Mouse (Mus musculus) forelimb bud, embryonic 11.5 days (tissue): ENCODE measurements around the gene Glb1l2.

Experiments
- DNase-seq: peaks from one replicate; pipeline ENCODE4 v3.0.0-alpha.2; 2012; ENCODE audit warnings: low read depth, low spot score

The Glb1l2 gene

DNA sequence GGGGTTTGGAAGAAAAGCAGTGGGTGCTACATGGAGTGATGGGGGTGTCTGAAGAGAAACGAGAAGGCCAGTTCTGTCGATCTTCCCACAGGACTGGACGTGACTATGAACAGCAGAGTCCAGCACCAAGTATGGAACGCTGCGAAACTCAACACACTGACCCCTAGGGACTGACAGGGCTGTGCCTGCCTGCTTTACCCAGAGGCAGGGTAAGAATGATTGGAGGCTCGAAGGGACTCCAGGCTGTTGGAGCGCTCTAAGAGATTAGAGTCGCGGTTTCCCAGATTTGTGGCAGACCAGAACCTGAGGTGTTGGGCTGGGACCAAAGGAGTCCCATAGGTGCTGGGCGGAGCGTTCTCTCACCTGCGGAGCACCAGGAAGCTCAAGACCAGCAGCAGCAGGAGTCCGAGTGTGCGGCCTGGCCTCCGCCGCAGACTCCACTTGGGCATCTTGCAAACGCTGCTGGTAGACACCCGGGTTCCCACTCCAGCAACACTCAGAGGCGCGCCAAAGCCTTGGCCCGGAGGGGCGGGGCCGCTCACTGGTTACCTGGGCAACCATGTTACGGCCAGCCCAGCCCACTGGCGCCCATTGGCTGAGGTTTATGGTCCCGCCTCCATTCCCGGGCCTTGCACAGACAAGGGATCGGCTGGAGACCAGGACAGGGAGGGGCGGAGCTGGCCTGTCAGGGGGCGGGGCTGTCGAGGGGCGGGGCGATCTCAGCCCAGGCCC is at the start of gene Glb1l2:
Glb1l2 (minus strand) TSS at position 534 of the 732 bp plus-strand sequence.
- DNase-seq, result peak; percentile 93

DNA sequence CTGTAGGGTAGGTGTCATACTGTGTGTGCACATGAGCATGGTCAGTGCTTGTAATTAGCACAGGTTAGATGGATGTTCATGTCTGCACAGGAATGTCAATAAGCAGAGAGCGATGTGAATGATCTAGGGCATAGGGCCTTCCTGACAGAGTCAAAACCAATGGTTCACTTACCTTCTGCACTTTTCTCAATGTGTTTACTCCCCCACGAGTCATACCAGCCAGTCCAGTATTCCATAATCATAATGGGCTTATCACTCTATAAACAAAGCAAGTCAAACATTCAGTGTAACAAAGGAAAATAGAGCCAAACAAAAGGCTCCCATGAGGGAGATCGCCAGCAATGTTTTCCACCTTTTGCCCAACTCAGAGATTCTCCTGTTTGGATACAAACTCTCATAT is 24.8 kb upstream of the Glb1l2 start:
- no peak for DNase-seq

DNA sequence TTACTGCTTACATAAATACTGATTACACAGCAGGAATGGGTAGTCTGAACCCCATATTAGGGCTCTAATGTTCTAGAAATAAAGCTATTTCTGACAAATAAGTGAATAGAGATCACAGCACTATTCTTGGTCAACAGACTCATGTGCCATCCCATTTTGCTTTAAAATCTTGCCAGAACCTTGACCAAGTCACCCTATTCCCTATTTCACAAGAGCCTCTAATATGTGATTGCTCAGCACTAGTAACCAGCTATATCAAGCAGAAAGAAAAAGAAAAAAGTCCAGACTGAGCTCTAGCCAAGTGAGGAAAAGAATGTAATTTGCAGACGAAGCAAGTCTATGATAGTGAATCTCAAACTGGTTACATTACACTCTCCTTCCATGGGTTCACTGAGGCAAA is 13.7 kb upstream of the Glb1l2 start:
- DNase-seq, result no peak

DNA sequence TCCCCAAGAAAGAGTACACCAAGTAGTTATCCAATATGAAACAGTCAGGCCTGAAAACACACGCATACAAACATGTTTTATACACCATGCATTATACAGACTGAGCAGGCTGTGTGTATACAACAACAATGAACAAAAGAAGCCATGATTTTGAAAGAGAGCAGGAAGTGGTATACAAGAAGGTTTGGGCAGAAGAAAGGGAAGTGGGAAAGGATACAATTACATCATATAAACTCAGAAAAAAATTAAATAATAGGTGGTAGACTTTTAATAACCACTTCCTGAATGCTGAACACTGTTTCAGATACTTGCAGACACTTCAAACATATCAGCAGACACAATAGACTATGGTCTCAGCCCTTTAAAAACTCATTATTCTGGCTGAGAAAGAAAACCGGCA is 2.5 kb upstream of the Glb1l2 start:
- no peak for DNase-seq

DNA sequence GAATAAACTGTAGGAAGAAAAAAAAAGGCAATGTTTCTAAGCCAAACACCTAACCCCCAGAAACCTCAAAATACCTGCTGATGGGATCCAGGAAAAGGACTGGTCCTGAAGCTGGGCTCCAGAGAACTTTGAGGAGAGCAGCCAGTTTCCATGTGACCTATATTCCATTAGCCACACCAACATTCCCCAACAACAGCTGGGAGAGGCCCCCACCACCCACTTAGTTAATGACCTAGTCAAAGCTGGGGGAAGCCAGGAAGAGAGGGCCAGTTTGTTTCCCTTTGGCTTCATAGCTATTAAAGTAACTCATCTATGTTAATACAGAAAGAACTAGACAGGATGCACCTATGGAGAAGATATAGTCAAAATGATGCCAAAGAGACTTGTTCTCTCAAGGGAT is 1.9 kb downstream of the Glb1l2 start:
- DNase-seq, result no peak

DNA sequence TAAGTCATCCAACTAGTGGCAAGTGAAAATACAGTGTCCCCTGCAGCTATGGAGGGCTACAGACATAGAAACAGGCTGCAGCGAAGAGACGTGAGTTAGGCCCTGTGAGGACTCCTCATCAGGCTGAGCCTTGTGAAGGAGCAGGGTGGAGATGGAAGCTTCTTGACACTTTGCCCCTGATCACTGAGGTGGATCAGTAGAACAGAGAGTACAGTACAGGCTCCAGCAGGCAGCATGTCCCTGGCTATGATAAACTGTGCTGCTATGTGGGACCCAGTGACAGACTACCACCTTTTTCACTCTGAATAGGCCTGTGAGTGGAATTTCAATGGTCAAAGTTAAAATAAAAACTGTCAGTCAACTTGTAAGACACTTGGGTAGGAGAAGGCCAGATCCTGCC is 5.9 kb downstream of the Glb1l2 start:
- DNase-seq, result no peak

DNA sequence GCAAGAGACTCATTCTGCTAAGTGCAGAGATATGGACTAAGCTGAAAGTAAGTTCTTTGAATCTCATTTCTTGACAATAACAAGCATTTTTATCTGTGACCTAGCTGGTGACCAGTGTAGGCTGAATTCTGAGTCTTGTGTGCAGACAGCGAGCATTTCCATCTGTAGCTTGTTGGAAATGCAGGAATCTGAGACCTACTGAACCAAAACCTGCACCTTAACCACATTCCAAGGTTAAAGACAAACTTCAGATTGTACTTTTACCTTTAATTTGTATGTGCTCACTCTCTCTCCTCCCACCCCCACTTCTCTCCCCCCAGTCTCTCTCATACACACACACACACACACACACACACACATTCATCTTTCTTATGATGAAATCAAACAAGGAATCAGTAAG is 7.5 kb downstream of the Glb1l2 start:
- DNase-seq, result no peak

DNA sequence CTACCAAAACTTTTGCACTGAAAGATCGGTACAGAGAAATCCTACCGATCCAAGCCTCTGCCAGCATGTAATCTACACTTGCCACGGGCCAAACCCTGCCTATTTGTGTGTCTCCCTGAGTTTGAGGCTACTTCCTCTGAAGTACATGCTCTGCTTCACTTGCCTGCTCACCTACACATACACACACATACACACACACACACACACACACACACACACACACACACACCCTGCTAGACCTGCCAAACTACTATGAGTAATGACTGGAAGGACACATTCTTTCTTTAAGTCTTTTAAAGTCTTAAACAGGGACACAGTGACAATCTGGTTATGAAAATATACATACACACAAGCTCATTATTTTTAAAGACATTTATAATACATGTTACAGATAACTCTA is 8.1 kb downstream of the Glb1l2 start:
- no peak for DNase-seq

DNA sequence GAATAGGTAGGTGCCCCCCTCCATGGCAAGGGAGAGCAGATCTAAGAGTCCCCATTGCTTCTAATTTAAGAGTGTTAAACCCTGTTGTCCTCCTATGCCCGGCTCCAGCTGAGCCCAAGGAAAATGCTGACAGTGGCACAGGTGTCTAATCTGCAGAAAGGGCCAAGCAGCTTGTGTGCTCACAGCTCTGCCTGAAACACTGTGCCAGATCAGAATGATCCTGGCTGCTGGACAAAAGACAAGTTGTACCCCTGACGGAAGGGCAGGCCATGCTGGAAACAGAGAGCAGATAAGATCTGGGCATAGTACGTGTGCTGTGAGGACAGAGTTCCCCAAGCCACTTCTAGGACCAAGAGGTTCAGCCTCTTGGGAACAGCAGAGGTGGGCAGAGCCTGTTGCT is 13.4 kb downstream of the Glb1l2 start:
- no peak for DNase-seq

DNA sequence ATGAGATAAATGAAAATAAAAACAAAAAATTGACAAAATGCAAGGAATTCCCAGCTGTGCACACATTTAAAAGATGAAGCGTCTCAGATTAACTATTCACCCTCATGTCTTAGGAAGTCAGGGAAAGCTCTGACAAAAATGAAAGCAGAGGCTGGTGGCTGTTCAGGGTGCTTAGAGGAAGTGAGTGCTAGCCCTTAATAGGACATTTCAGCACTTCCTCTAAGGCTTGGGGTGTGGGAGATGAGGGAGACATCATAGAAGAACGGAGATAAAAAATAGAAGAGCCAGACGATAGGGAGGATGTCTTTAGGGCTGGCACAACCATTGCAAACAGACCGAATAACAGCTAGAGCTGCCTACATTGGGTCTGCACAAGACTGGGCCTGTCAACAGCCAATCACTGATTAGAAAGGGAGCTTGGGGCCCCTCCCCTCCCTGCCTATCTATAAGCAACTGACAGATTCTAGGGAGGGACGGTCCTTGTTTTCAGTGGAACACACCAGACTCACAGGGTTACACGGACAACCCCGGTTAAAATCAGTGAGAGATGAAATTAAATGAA is 22.8 kb downstream of the Glb1l2 start:
- no peak for DNase-seq

DNA sequence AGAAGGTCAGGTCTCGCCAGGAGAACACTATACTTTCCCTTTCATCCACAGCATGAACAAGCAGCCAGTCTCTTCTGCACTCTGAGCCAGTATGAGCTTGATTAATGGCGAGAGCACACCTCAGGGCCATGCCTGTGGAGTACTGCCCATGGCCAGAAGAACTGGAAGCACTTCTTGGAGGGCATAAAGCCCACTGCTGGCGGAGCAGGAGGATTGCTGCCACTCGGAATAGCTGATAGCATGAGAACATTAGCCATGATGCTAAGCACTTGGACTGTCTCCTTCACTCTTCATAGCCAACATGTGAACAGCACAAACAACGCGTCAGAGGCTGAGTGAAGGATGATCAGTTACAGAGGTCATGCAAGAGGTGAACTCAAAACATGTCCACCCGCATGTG is 27.8 kb downstream of the Glb1l2 start:
- no peak for DNase-seq

DNA sequence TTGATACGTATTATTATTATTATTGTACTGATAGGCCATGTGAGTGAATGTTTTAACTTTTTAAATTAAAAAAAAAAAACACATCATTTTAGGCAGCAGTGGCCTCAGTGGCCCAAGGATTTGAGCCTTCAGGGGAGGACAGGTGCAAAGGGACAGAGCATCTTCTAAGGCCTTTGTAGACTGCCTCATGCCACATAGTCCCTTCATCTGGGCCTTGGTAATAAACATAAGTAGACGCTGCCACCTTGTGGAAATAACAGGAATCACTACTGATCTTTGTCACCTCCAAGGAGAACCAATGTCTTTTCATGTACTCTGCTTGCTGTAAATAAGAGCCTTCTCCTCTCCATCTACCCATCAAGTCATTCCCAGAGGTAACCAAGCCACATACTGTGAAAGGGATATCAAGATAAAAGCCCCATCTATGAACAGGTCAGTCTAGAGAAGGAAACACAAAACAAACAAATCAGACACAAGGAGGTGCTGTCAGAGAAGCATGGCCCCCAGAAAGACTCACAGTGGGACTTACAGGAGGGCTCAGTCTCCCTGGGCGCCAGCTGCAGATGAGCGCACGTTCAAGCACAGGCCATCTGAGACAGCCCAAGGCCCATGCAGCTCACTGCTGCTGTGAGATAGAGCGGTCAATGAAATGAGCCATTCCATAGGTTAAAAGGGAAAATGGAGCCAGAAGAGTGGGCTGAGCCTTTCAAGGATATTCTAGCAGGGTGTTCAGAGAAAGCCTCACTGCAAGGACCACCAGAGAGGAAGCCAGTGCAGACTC is 30.0 kb downstream of the Glb1l2 start:
- DNase-seq, result peak; percentile 56

DNA sequence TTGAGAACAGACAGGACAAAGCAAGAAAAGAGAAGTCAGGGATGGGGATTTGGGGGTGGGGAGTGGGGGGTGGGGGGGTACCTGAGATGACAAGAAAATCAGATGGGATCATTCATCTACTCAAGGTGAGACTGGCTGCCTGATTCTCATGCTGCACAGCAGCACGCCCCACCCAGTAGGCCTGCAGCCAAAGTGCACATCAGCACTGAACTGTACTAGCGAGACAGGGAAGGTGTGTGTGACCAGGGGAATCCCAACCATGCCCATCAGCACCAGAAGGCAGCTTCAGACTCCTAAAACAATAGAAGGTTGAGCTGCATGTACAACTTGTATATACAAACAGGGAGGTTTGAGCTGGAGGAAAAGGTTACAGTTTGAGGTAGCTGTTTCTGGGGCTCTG is 30.6 kb downstream of the Glb1l2 start:
- no peak for DNase-seq

DNA sequence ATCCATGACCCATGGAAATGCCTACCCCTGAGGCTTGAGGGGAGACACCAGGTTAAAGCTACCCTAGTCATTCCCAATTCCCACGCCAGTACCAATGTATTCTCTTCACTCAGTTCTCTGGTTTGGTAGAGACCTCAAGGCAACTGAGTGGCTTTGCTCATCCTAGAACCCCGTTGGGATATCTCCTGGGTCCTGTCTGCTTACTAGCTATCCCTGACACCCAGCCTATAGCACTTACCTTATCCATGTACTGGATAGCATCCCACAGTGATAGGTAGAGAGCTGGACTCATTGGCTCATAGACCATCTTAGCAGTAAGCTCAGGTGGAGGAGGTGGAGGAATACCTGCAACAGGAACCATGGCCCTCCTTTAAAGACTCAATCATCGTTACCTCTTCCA is 38.1 kb downstream of the Glb1l2 start:
- DNase-seq, result no peak

DNA sequence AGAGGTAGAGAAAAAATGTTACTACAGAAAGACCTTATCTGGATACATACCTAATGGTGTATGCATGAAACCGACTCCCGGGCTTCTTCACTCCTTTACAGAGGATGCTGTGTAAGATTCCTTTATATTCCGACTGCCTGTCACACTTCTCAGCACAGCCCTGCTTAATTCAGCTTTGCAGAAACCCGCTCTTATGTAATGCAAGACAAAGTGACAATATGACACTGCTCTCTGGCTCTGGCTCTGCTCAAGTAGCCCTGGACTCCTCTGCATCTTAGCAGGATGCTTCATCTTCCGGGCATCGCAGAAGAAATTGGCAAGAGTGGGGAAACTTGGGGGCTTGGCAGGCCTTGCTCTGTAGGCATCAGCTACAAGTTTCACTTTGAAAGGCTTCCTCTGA is 43.8 kb downstream of the Glb1l2 start:
- DNase-seq, result no peak

DNA sequence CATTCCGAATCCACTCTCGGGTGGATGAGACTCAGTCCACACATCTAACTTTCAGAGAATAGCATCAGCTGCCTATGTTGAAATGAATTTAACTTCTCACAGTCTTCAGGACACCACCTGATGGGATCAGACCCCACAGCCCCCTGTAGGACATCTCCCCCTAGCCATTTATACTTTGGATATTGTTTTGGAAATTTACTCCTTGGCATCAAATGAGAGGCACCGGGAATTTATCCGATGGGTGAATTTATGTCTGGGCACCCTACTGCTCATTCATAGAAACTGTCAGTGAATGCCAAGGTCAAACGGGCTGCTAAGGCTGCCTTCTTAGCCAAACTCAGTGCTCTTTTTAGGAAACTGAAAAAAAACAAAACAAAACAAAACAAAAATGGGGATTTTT is 45.7 kb downstream of the Glb1l2 start:
- no peak for DNase-seq

DNA sequence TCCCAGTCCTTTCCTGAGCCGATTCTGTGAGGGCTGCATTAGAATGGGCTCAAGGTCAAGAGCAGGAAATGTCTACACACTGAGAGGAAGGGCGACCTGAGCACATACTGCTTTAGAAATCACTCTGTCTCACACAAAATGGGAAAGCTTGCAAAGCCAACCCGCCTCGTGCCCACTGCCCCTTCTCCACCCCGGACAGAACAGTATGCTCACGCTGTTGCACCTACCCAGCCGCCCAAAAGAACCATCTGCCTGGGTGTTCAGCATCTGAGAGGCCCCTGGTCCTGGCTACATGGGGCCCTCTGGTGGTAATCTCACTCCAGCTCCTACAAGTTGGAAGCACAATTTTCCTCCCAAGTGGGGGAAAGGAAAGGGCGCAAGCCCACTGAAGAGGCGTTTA is 46.2 kb downstream of the Glb1l2 start:
- peak; percentile 2 for DNase-seq

DNA sequence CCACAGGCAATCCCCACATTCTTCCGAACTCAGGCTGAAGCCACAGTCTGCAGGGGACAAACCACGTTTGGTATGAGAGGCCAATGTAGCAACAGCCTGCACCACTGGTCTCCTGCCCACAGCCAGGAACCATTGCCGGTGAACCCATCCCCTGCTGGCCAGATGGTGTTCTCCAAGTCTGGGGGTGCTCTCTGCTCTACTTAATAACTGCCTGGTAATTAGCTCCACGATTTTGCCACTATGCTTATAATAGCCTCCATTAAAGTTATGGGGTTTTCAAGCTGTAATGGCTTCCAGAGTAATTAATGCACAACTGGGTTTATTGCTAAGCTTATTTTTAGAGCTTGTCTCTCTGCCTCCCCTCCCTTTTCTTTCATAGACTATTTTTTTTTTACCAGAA is 57.4 kb downstream of the Glb1l2 start:
- no peak for DNase-seq

DNA sequence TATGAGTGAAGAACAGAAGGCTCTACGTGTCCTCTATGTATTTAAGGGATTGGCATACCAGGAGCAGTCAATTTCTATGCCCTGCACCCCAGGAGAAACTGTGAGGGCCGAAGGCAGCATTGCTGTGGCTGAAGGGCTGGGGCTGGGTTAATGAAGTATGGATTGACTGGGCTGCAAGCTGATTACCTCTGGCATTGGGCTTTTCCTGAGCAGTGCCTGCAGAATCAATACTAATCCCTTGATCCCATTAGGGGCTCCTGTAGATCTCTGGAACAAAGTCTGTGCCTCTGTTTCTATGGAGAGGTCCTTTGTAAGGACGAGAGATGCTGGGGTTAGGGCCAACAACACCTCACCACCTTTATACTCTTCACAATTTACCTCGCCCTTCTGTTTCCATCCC is 59.1 kb downstream of the Glb1l2 start:
- no peak for DNase-seq

DNA sequence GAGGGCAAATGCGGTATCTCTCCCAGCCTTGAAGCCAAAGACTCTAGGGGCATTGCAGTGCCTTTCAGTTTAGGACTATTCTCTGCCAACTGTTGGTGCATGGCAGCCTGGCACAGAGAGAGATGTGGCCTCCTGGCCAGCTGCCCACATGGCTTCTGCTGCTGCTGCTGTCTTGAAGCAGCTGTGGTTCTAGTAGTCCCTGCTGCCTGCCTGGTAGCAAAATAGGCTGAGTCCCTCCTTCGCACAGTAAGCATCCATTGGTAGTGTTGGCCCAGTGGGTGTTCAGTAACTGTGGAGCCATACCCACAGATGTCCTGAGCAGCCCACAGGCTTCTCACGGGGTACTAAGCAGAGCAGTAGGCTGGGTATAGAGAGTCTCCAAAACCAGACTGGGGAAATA is 63.5 kb downstream of the Glb1l2 start:
- no peak for DNase-seq

DNA sequence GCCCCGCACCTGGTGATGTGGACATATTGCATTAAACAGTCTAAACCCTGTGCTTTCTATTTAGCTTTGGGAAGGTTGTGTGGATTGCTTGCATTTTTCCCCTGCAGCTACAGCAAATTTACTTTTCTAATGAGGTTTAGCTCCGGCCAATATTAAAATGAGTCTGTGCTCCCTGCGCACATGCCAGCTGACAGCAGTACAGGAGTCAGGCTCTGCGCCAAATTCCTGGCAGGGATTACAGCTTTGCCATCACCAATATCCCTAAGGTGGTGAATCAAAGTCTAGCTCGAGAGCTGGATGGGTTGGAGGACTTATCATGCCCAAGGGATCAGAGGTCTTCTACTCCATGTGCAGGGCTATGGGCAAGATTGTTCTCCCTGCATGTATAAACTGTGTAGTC is 69.2 kb downstream of the Glb1l2 start:
- no peak for DNase-seq

DNA sequence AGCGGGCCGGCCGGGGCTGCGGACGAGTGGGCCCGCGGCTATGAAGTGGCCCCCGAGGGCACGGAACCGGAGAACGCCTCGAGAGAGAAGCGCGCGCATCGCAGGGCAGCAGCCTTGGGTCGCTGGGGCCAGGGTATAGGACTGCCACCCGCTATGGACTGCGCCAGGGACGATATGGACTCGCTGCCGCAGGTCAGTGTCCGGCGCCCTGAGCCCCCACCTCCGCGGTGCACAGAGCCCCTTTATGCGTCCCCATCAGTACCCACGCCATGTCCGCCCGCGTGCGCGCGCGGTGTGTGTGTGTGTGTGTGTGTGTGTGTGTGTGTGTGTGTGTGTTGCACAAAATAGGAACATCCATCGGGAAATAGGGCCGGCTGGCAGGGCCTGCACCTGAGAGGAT is 72.3 kb downstream of the Glb1l2 start:
- DNase-seq, result no peak
